Mouse (Mus musculus): Measurements from ENCODE around the gene Pigv.

Pigv gene

GRCm38 (mm10) chr4:133671881-133672844 lies at the start of gene Pigv:
Gene Pigv, minus strand, starts transcription at chr4:133672647.
- peak; percentile 95 to 98 for DNase-seq

GRCm38 (mm10) chr4:133719791-133720190 lies 47.3 kb upstream of the Pigv start:
- DNase-seq = no peak

GRCm38 (mm10) chr4:133712755-133713154 lies 40.3 kb upstream of the Pigv start:
- no peak for DNase-seq

GRCm38 (mm10) chr4:133711307-133712076 lies 39.0 kb upstream of the Pigv start:
- DNase-seq = no peak

- DNase-seq = no peak
Measured at GRCm38 (mm10) chr4:133709395-133709794, 36.9 kb upstream of the Pigv start.

- DNase-seq = no peak
Measured at GRCm38 (mm10) chr4:133707464-133707863, 35.0 kb upstream of the Pigv start.

- DNase-seq = peak; percentile 81 to 85
Measured at GRCm38 (mm10) chr4:133706956-133707355, 34.5 kb upstream of the Pigv start.

- DNase-seq = no peak
Measured at GRCm38 (mm10) chr4:133705062-133705461, 32.6 kb upstream of the Pigv start.

GRCm38 (mm10) chr4:133700905-133701368 lies 28.5 kb upstream of the Pigv start:
- no peak for DNase-seq

GRCm38 (mm10) chr4:133695363-133695762 lies 22.9 kb upstream of the Pigv start:
- DNase-seq = no peak

- no peak for DNase-seq
Measured at GRCm38 (mm10) chr4:133690252-133690651, 17.8 kb upstream of the Pigv start.

GRCm38 (mm10) chr4:133688417-133689067 lies 16.1 kb upstream of the Pigv start:
- DNase-seq = no peak

- no peak for DNase-seq
Measured at GRCm38 (mm10) chr4:133687126-133687525, 14.7 kb upstream of the Pigv start.

- no peak for DNase-seq
Measured at GRCm38 (mm10) chr4:133686512-133686911, 14.1 kb upstream of the Pigv start.

GRCm38 (mm10) chr4:133680206-133680786 lies 7.8 kb upstream of the Pigv start:
- DNase-seq = peak; percentile 40 to 46

GRCm38 (mm10) chr4:133679629-133680028 lies 7.2 kb upstream of the Pigv start:
- DNase-seq = peak; percentile 50 to 57

GRCm38 (mm10) chr4:133677266-133677665 lies 4.8 kb upstream of the Pigv start:
- no peak for DNase-seq

GRCm38 (mm10) chr4:133676189-133676588 lies 3.7 kb upstream of the Pigv start:
- no peak for DNase-seq

- DNase-seq = no peak
Measured at GRCm38 (mm10) chr4:133675594-133676016, 3.2 kb upstream of the Pigv start.

GRCm38 (mm10) chr4:133674331-133674695 lies 1.9 kb upstream of the Pigv start:
- DNase-seq = no peak

- no peak for DNase-seq
Measured at GRCm38 (mm10) chr4:133673666-133674330, 1.4 kb upstream of the Pigv start.

All from B cell, adult 2 months (primary cell).